Mouse (Mus musculus) lung, postnatal 0 days (tissue): Measurements from ENCODE around the gene Guca1a.

Experiments
- CTCF ChIP-seq: IDR thresholded peaks from 2 replicates; pipeline ENCODE4 v1.5.1; 2016; ENCODE audit warnings: antibody characterized with exemption, mild to moderate bottlenecking
- EP300 ChIP-seq: IDR thresholded peaks from 2 replicates; pipeline ENCODE4 v1.6.1; 2016; ENCODE audit warnings: antibody characterized with exemption, mild to moderate bottlenecking, control low read depth

DNA sequence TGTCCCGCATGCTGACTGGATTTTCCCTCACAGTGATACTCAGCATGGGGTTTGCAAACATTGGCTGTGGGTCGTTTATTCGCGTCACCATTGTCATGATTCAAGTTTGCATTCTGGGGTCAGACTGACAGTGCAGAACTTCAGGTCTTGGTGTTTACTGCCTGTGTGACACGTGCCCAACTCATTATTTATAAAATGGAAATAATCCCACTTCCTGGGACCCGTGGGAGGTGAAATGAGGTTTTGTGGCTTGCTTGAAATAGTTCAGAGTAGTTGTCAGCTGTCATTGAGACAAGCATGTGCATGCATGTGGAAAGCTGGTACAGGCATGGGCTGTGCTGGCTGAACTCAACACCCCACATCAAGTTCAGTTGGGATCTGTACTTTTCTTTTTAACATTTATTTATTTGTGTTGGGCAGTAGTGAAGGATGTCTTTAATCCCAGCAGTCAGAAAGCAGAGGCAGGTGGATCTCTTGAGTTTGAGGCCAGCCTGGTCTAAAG, 23.6 kb downstream of the Guca1a start:
- TF ChIP-seq CTCF = no peak
- TF ChIP-seq EP300 = no peak
